Mouse (Mus musculus) ovary, postnatal 14 days (tissue): ENCODE results near the gene Slc25a30.

Source experiments
- DNase-seq: peaks from one replicate; pipeline ENCODE4 v3.0.0; 2022; ENCODE audit warnings: low spot score

Slc25a30 gene

GRCm38 (mm10) chr14:75747960-75748359 lies 38.9 kb downstream of the Slc25a30 start:
- no peak for DNase-seq

GRCm38 (mm10) chr14:75741904-75742303 lies 44.9 kb downstream of the Slc25a30 start:
- no peak for DNase-seq

GRCm38 (mm10) chr14:75735597-75735996 lies 51.2 kb downstream of the Slc25a30 start:
- DNase-seq: no peak

DNA sequence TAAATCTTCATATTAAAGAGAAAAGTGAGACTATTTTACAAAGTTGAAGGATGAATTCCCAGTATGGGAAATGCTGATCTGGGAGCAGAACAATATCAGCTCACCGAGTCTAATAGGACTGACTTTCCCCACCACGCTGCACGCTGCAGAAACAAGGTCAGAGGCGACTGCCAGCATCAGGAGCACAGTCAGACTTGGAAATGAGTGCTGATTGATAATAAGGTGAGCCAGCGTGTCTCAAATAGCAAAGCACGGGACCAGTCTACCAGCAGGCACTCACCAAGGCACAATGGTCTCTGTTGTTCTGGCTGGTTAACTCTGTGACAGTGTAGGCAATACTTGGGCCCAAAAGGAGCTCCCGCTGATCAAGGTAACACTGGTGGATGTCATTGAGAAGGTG lies 54.2 kb downstream of the Slc25a30 start:
- no peak for DNase-seq

DNA sequence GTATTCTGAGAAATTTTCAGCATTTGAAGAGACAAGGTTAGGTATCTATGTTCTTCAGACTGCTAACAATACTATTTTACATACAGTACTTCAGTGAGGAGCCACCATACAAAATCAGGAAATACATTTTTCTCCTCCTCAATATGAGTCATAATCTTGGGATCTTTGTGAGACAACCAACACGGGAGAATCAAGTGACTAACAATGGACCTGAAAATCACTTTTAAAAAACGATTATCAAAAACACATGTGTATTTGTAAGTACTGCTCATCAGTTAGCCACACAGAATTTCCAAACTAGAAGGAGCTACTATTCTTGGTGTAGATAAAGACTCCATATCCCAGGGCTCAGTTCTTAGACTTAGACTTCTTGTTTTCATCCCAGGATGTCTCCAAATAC lies 55.5 kb downstream of the Slc25a30 start:
- DNase-seq: no peak

- no peak for DNase-seq
Observed at GRCm38 (mm10) chr14:75728111-75728510, 58.7 kb downstream of the Slc25a30 start.

GRCm38 (mm10) chr14:75727046-75727445 lies 59.8 kb downstream of the Slc25a30 start:
- peak; percentile 8 for DNase-seq

DNA sequence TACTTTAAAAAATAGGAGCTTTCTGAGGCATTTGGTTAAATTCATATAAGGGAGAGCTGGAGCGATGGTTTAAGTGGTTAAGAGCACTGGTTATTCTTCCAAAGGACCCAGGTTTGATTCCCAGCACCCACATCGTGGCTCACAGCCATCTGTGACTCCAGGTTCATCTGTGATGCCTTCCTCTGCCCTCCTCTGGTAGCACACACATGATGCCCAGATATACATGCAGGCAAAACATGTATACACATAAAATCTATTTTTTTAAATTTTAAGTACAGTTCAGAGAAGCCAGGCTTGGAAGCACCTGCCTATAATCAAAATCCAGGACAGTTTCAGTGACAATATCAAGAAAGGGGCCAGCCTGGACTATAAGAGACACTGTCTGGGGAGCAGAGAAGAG lies 64.0 kb downstream of the Slc25a30 start:
- no peak for DNase-seq

- DNase-seq: peak; percentile 58
Observed at GRCm38 (mm10) chr14:75721977-75722563, 64.8 kb downstream of the Slc25a30 start.

DNA sequence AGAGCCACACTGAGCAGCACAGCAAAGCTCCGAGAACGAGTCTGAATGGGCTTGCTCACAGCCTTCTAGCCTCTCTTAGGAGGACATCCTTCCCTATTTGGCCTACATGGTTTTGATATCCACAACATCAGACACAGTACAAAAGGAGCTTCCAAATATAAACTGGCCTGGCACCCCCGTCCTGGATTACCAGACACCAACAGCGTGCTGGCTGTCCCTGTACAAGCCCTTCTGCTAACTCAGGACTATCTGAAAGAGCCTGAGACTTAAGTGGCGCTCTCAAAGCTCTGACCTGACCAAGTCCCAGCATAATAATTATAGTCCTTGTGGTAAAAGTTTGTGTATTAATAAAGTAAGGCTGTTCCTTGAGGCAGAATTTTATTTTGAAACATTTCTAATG lies 66.7 kb downstream of the Slc25a30 start:
- no peak for DNase-seq

DNA sequence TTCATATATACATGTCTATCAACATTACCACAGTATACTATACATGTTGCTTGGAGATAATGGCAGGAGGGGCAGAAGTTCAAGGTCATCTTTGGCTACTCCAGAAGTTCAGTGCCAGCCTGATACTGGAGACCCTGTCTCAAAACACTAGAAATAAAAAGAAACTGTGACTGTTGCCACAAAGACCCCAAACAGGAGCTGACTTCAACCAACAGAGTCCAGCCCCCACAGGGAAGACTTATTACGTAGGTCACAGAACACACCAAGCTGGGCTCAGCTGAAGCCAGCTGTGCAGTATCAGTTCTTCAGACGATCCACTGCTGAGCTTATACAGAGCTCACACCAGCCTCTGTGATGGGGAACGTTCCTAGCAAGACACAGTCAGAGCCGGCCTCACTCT lies 70.4 kb downstream of the Slc25a30 start:
- no peak for DNase-seq

DNA sequence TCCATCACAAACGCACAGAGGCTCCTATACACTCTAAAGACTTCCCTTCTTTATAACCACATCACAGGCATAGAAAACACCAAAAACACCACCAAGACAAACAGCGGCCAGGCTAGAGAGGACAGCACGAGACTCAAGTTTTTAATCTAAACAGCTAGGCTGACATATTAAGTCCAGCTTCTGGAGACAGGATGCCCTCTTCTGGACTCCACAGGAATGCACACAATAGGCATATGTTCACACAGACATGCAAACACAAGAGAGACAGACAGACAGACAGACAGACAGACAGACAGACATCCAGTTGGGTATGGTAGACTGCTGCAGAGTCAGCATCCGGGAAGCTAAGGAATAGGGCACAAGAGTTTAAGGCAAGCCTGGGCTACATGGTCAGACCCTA lies 73.2 kb downstream of the Slc25a30 start:
- DNase-seq: no peak

GRCm38 (mm10) chr14:75712687-75713086 lies 74.2 kb downstream of the Slc25a30 start:
- DNase-seq: no peak

DNA sequence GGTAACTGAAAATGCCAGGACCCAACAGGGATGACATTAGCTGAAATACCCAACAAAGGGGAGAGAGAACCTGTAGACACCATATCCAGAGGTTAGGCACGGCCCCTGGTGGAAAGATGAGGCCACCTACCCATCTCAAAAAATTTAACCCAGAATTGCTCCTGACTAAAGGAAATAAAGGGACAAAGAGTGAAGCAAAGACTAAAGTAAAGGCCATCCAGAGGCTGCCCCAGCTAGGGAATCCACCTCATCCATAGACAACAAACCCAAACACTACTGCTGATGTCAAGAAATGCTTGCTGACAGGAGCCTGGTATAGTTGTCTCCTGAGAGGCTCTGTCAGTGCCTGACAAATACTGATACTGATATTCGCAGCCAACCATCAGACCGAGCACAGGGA lies 75.1 kb downstream of the Slc25a30 start:
- DNase-seq: no peak
